Mouse (Mus musculus): ENCODE data around the gene Shq1. TPM values are rescaled to one million over a fixed set of nuclear protein-coding genes. Genes with fewer than 3 reads are reported as not detected.

The Shq1 gene
- polyA plus RNA-seq (2012; rRNA removed) (8.7 and 9.5 TPM in 2 replicates), polyA plus RNA-seq (2014; fragmentation: Nextera tagmentation; extraction: Ambion mirVana) (12.3 and 14.4 TPM in 2 replicates)

GRCm38 (mm10) chr6:100670880-100671344 lies at the start of gene Shq1:
TSS of gene Shq1 (minus strand) at chr6:100671157.
- H3K27ac ChIP-seq (replicated peaks; ENCODE audit: low read depth, low read length): 0 out of 2 replicates have a peak within 1 kb of the TSS, but pooled peaks have one; percentile 26
- no peak for TF ChIP-seq POLR2A (IDR thresholded peaks at IDR 0.05; ENCODE audit: borderline replicate concordance, extremely low read depth, insufficient read depth, insufficient read length)
- peaks cover 7% of the 10 kb centered on the region; the same call in 1 of the 2 replicates for H3K4me1 ChIP-seq (ENCODE audit: control insufficient read depth, insufficient read depth, low read length)
- DNase-seq (ENCODE audit: low spot score) (peak; percentile 91), ATAC-seq (ENCODE audit: low FRiP score, low read depth) (peak; percentile 92)
- no peaks in the 10 kb centered on the region for H3K27me3 ChIP-seq (ENCODE audit: control insufficient read depth, insufficient read depth, low read length)
- peak within 1 kb of the TSS; percentile 97 for H3K4me2 ChIP-seq (replicated peaks; ENCODE audit: low read depth, low read length, severe bottlenecking)
- H3K4me3 ChIP-seq (replicated peaks; ENCODE audit: low read length): peak within 1 kb of the TSS; percentile 86
- no peaks in the 10 kb centered on the region for H3K36me3 ChIP-seq (ENCODE audit: control insufficient read depth, insufficient read depth, low read length)
- WGBS: under 1% methylated on average over 49 of the region's 49 CpGs
- H3K9me3 ChIP-seq (ENCODE audit: control insufficient read depth, low read length): no peaks in the 10 kb centered on the region
- H3K9ac ChIP-seq (ENCODE audit: low read depth, low read length, severe bottlenecking): peak within 1 kb of the TSS; percentile 66

GRCm38 (mm10) chr6:100720098-100720501 lies 49.1 kb upstream of the Shq1 start:
- Histone ChIP-seq H3K27me3 (ENCODE audit: control insufficient read depth, insufficient read depth, low read length) (no peaks in the 10 kb centered on the region), H3K9me3 (ENCODE audit: control insufficient read depth, low read length) (no peaks in the 10 kb centered on the region), H3K9ac (ENCODE audit: low read depth, low read length, severe bottlenecking) (no peak overlapping the region), H3K4me1 (ENCODE audit: control insufficient read depth, insufficient read depth, low read length) (peaks cover 14% of the 10 kb centered on the region), H3K4me2 (replicated peaks; ENCODE audit: low read depth, low read length, severe bottlenecking) (no peak overlapping the region), H3K4me3 (replicated peaks; ENCODE audit: low read length) (no peak overlapping the region), H3K36me3 (ENCODE audit: control insufficient read depth, insufficient read depth, low read length) (peaks cover 8% of the 10 kb centered on the region), H3K27ac (replicated peaks; ENCODE audit: low read depth, low read length) (no peak overlapping the region)
- no peak for TF ChIP-seq POLR2A (IDR thresholded peaks at IDR 0.05; ENCODE audit: borderline replicate concordance, extremely low read depth, insufficient read depth, insufficient read length)
- ATAC-seq (ENCODE audit: low FRiP score, low read depth) (peak; percentile 50; the same call in 1 of the 2 replicates), DNase-seq (ENCODE audit: low spot score) (peak; percentile 64)
- 68% methylated on average over 6 of the region's 6 CpGs for WGBS

GRCm38 (mm10) chr6:100716817-100717216 lies 45.9 kb upstream of the Shq1 start:
- H3K4me2 ChIP-seq (replicated peaks; ENCODE audit: low read depth, low read length, severe bottlenecking): no peak overlapping the region
- no peaks in the 10 kb centered on the region for H3K27me3 ChIP-seq (ENCODE audit: control insufficient read depth, insufficient read depth, low read length)
- peaks cover 4% of the 10 kb centered on the region; the same call in 1 of the 2 replicates for H3K4me1 ChIP-seq (ENCODE audit: control insufficient read depth, insufficient read depth, low read length)
- 79% methylated on average over 8 of the region's 8 CpGs for WGBS
- no peak overlapping the region for H3K9ac ChIP-seq (ENCODE audit: low read depth, low read length, severe bottlenecking)
- H3K27ac ChIP-seq (replicated peaks; ENCODE audit: low read depth, low read length): no peak overlapping the region
- TF ChIP-seq POLR2A (IDR thresholded peaks at IDR 0.05; ENCODE audit: borderline replicate concordance, extremely low read depth, insufficient read depth, insufficient read length): no peak
- no peak for ATAC-seq (ENCODE audit: low FRiP score, low read depth)
- H3K36me3 ChIP-seq (ENCODE audit: control insufficient read depth, insufficient read depth, low read length): peaks cover 8% of the 10 kb centered on the region
- DNase-seq (ENCODE audit: low spot score): no peak
- no peaks in the 10 kb centered on the region for H3K9me3 ChIP-seq (ENCODE audit: control insufficient read depth, low read length)
- no peak overlapping the region for H3K4me3 ChIP-seq (replicated peaks; ENCODE audit: low read length)

GRCm38 (mm10) chr6:100716152-100716551 lies 45.2 kb upstream of the Shq1 start:
- Histone ChIP-seq H3K27me3 (ENCODE audit: control insufficient read depth, insufficient read depth, low read length) (no peaks in the 10 kb centered on the region), H3K27ac (replicated peaks; ENCODE audit: low read depth, low read length) (no peak overlapping the region), H3K9me3 (ENCODE audit: control insufficient read depth, low read length) (no peaks in the 10 kb centered on the region), H3K4me3 (replicated peaks; ENCODE audit: low read length) (no peak overlapping the region), H3K9ac (ENCODE audit: low read depth, low read length, severe bottlenecking) (no peak overlapping the region), H3K4me2 (replicated peaks; ENCODE audit: low read depth, low read length, severe bottlenecking) (no peak overlapping the region), H3K4me1 (ENCODE audit: control insufficient read depth, insufficient read depth, low read length) (no peaks in the 10 kb centered on the region), H3K36me3 (ENCODE audit: control insufficient read depth, insufficient read depth, low read length) (peaks cover 8% of the 10 kb centered on the region)
- DNase-seq (ENCODE audit: low spot score) (no peak), ATAC-seq (ENCODE audit: low FRiP score, low read depth) (no peak)
- WGBS: 75% methylated on average over 7 of the region's 7 CpGs
- TF ChIP-seq POLR2A (IDR thresholded peaks at IDR 0.05; ENCODE audit: borderline replicate concordance, extremely low read depth, insufficient read depth, insufficient read length): no peak

GRCm38 (mm10) chr6:100715296-100715828 lies 44.4 kb upstream of the Shq1 start:
- no peak overlapping the region for H3K4me2 ChIP-seq (replicated peaks; ENCODE audit: low read depth, low read length, severe bottlenecking)

More at GRCm38 (mm10) chr6:100715296-100715828, 44.4 kb upstream of the Shq1 start:
- no peak for TF ChIP-seq POLR2A (IDR thresholded peaks at IDR 0.05; ENCODE audit: borderline replicate concordance, extremely low read depth, insufficient read depth, insufficient read length)
- H3K9ac ChIP-seq (ENCODE audit: low read depth, low read length, severe bottlenecking): no peak overlapping the region
- H3K36me3 ChIP-seq (ENCODE audit: control insufficient read depth, insufficient read depth, low read length): peaks cover 8% of the 10 kb centered on the region
- no peaks in the 10 kb centered on the region for H3K27me3 ChIP-seq (ENCODE audit: control insufficient read depth, insufficient read depth, low read length)
- no peak overlapping the region for H3K27ac ChIP-seq (replicated peaks; ENCODE audit: low read depth, low read length)
- ATAC-seq (ENCODE audit: low FRiP score, low read depth) (no peak), DNase-seq (ENCODE audit: low spot score) (peak; percentile 18)
- H3K4me1 ChIP-seq (ENCODE audit: control insufficient read depth, insufficient read depth, low read length): no peaks in the 10 kb centered on the region
- 64% methylated on average over 8 of the region's 8 CpGs for WGBS
- H3K4me3 ChIP-seq (replicated peaks; ENCODE audit: low read length): no peak overlapping the region
- no peaks in the 10 kb centered on the region for H3K9me3 ChIP-seq (ENCODE audit: control insufficient read depth, low read length)
